Mouse (Mus musculus): ENCODE measurements around the gene Atp13a4. TPM values are rescaled to one million over a fixed set of nuclear protein-coding genes. Genes with fewer than 3 reads are reported as not detected.

Gene Atp13a4
- polyA plus RNA-seq, 1 experiment from 2014 or later = 2.4 TPM

- no peak overlapping the region for H3K4me3 ChIP-seq (ENCODE audit: low read depth, low read length)
- no peak for ATAC-seq
- no peak for DNase-seq (ENCODE audit: low spot score)
- no peaks in the 10 kb centered on the region for H3K36me3 ChIP-seq (ENCODE audit: insufficient read depth, low read length)
- 67% methylated on average over 4 of the region's 4 CpGs for WGBS
- no peak overlapping the region for H3K4me2 ChIP-seq (replicated peaks; ENCODE audit: low read depth, low read length)
- TF ChIP-seq CTCF (IDR thresholded peaks at IDR 0.05) (no peak), EP300 (IDR thresholded peaks at IDR 0.05) (no peak)
- H3K9me3 ChIP-seq (ENCODE audit: low read length) = no peaks in the 10 kb centered on the region
- no peak overlapping the region for H3K27ac ChIP-seq (ENCODE audit: low read length)
- H3K9ac ChIP-seq (replicated peaks; ENCODE audit: low read depth) = no peak overlapping the region
- H3K4me1 ChIP-seq (ENCODE audit: insufficient read depth, low read depth, low read length) = no peaks in the 10 kb centered on the region
- H3K27me3 ChIP-seq (replicated peaks; ENCODE audit: insufficient read depth, low read length) = no peaks in the 10 kb centered on the region
Measured at GRCm38 (mm10) chr16:29504671-29505070, 40.0 kb downstream of the Atp13a4 start.

GRCm38 (mm10) chr16:29504198-29504597 lies 40.5 kb downstream of the Atp13a4 start:
- Histone ChIP-seq H3K4me2 (replicated peaks; ENCODE audit: low read depth, low read length) (no peak overlapping the region), H3K4me3 (ENCODE audit: low read depth, low read length) (no peak overlapping the region), H3K4me1 (ENCODE audit: insufficient read depth, low read depth, low read length) (no peaks in the 10 kb centered on the region), H3K36me3 (ENCODE audit: insufficient read depth, low read length) (no peaks in the 10 kb centered on the region), H3K9me3 (ENCODE audit: low read length) (no peaks in the 10 kb centered on the region), H3K9ac (replicated peaks; ENCODE audit: low read depth) (no peak overlapping the region), H3K27ac (ENCODE audit: low read length) (no peak overlapping the region), H3K27me3 (replicated peaks; ENCODE audit: insufficient read depth, low read length) (no peaks in the 10 kb centered on the region)
- TF ChIP-seq EP300 (IDR thresholded peaks at IDR 0.05) (no peak), CTCF (IDR thresholded peaks at IDR 0.05) (no peak)
- ATAC-seq = no peak
- 59% methylated on average over 9 of the region's 9 CpGs for WGBS
- no peak for DNase-seq (ENCODE audit: low spot score)

GRCm38 (mm10) chr16:29491031-29491430 lies 53.6 kb downstream of the Atp13a4 start:
- H3K4me1 ChIP-seq (ENCODE audit: insufficient read depth, low read depth, low read length) = no peaks in the 10 kb centered on the region
- no peaks in the 10 kb centered on the region for H3K27me3 ChIP-seq (replicated peaks; ENCODE audit: insufficient read depth, low read length)
- H3K36me3 ChIP-seq (ENCODE audit: insufficient read depth, low read length) = no peaks in the 10 kb centered on the region; the same call in 1 of the 2 replicates
- ATAC-seq = no peak
- no peaks in the 10 kb centered on the region for H3K9me3 ChIP-seq (ENCODE audit: low read length)
- DNase-seq (ENCODE audit: low spot score) = no peak
- no peak overlapping the region for H3K27ac ChIP-seq (ENCODE audit: low read length)
- WGBS = 67% methylated on average over 3 of the region's 3 CpGs
- TF ChIP-seq CTCF (IDR thresholded peaks at IDR 0.05) (no peak), EP300 (IDR thresholded peaks at IDR 0.05) (no peak)
- H3K9ac ChIP-seq (replicated peaks; ENCODE audit: low read depth) = no peak overlapping the region
- H3K4me3 ChIP-seq (ENCODE audit: low read depth, low read length) = no peak overlapping the region
- H3K4me2 ChIP-seq (replicated peaks; ENCODE audit: low read depth, low read length) = no peak overlapping the region

- H3K36me3 ChIP-seq (ENCODE audit: insufficient read depth, low read length) = no peaks in the 10 kb centered on the region
- TF ChIP-seq EP300 (IDR thresholded peaks at IDR 0.05) = no peak
- no peak for TF ChIP-seq CTCF (IDR thresholded peaks at IDR 0.05)
- no peaks in the 10 kb centered on the region for H3K27me3 ChIP-seq (replicated peaks; ENCODE audit: insufficient read depth, low read length)
- H3K4me1 ChIP-seq (ENCODE audit: insufficient read depth, low read depth, low read length) = no peaks in the 10 kb centered on the region
- ATAC-seq = no peak
- no peak overlapping the region for H3K27ac ChIP-seq (ENCODE audit: low read length)
- H3K9me3 ChIP-seq (ENCODE audit: low read length) = no peaks in the 10 kb centered on the region
- H3K4me3 ChIP-seq (ENCODE audit: low read depth, low read length) = no peak overlapping the region
- no peak overlapping the region for H3K4me2 ChIP-seq (replicated peaks; ENCODE audit: low read depth, low read length)
- DNase-seq (ENCODE audit: low spot score) = no peak
- no peak overlapping the region for H3K9ac ChIP-seq (replicated peaks; ENCODE audit: low read depth)
Measured at GRCm38 (mm10) chr16:29481439-29481838, 63.2 kb downstream of the Atp13a4 start.

GRCm38 (mm10) chr16:29480396-29480795 lies 64.3 kb downstream of the Atp13a4 start:
- TF ChIP-seq CTCF (IDR thresholded peaks at IDR 0.05) (no peak), EP300 (IDR thresholded peaks at IDR 0.05) (peak; percentile 31; the same call in 1 of the 2 replicates)
- no peaks in the 10 kb centered on the region for H3K27me3 ChIP-seq (replicated peaks; ENCODE audit: insufficient read depth, low read length)
- no peak overlapping the region for H3K27ac ChIP-seq (ENCODE audit: low read length)
- ATAC-seq (peak; percentile 77), DNase-seq (ENCODE audit: low spot score) (peak; percentile 49)
- H3K4me3 ChIP-seq (ENCODE audit: low read depth, low read length) = no peak overlapping the region
- H3K4me2 ChIP-seq (replicated peaks; ENCODE audit: low read depth, low read length) = no peak overlapping the region
- no peak overlapping the region for H3K9ac ChIP-seq (replicated peaks; ENCODE audit: low read depth)
- no peaks in the 10 kb centered on the region for H3K36me3 ChIP-seq (ENCODE audit: insufficient read depth, low read length)
- WGBS = 63% methylated on average over 6 of the region's 6 CpGs
- no peaks in the 10 kb centered on the region for H3K4me1 ChIP-seq (ENCODE audit: insufficient read depth, low read depth, low read length)
- no peaks in the 10 kb centered on the region for H3K9me3 ChIP-seq (ENCODE audit: low read length)

GRCm38 (mm10) chr16:29463798-29464197 lies 80.9 kb downstream of the Atp13a4 start:
- H3K36me3 ChIP-seq (ENCODE audit: insufficient read depth, low read length) = no peaks in the 10 kb centered on the region
- H3K9ac ChIP-seq (replicated peaks; ENCODE audit: low read depth) = no peak overlapping the region
- 27% methylated on average over 3 of the region's 3 CpGs for WGBS
- ATAC-seq (peak; percentile 56; the same call in 1 of the 2 replicates), DNase-seq (ENCODE audit: low spot score) (peak; percentile 49)
- peak; percentile 92 for TF ChIP-seq EP300 (IDR thresholded peaks at IDR 0.05)
- no peak for TF ChIP-seq CTCF (IDR thresholded peaks at IDR 0.05)
- no peaks in the 10 kb centered on the region for H3K27me3 ChIP-seq (replicated peaks; ENCODE audit: insufficient read depth, low read length)
- H3K27ac ChIP-seq (ENCODE audit: low read length) = no peak overlapping the region
- no peaks in the 10 kb centered on the region for H3K4me1 ChIP-seq (ENCODE audit: insufficient read depth, low read depth, low read length)
- no peak overlapping the region for H3K4me3 ChIP-seq (ENCODE audit: low read depth, low read length)
- H3K9me3 ChIP-seq (ENCODE audit: low read length) = no peaks in the 10 kb centered on the region
- H3K4me2 ChIP-seq (replicated peaks; ENCODE audit: low read depth, low read length) = no peak overlapping the region

GRCm38 (mm10) chr16:29459331-29459730 lies 85.3 kb downstream of the Atp13a4 start:
- Histone ChIP-seq H3K27ac (ENCODE audit: low read length) (no peak overlapping the region), H3K27me3 (replicated peaks; ENCODE audit: insufficient read depth, low read length) (no peaks in the 10 kb centered on the region), H3K9ac (replicated peaks; ENCODE audit: low read depth) (no peak overlapping the region), H3K4me1 (ENCODE audit: insufficient read depth, low read depth, low read length) (no peaks in the 10 kb centered on the region), H3K36me3 (ENCODE audit: insufficient read depth, low read length) (no peaks in the 10 kb centered on the region), H3K4me3 (ENCODE audit: low read depth, low read length) (no peak overlapping the region), H3K4me2 (replicated peaks; ENCODE audit: low read depth, low read length) (no peak overlapping the region), H3K9me3 (ENCODE audit: low read length) (no peaks in the 10 kb centered on the region)
- TF ChIP-seq CTCF (IDR thresholded peaks at IDR 0.05) (no peak), EP300 (IDR thresholded peaks at IDR 0.05) (no peak)
- 61% methylated on average over 10 of the region's 10 CpGs for WGBS
- no peak for DNase-seq (ENCODE audit: low spot score)
- ATAC-seq = no peak

Data from lung, postnatal 0 days (tissue).